Mouse (Mus musculus) kidney, postnatal 0 days (tissue): ENCODE data around the gene Padi1. TPM values are rescaled to one million over a fixed set of nuclear protein-coding genes. Genes with fewer than 3 reads are reported as not detected.

Experiments
- ATAC-seq: fragments of 200-750 bp; cut with Nextera tagmentation; replicated peaks from 2 replicates; pipeline ENCODE4 v1.8.0; 2017; ENCODE audit warnings: low read depth, moderate number of reproducible peaks, moderate TSS enrichment, moderate library complexity; ENCODE audit not compliant: low FRiP score
- DNase-seq: peaks from one replicate; pipeline ENCODE4 v3.0.0-alpha.2; 2016; ENCODE audit warnings: low spot score
- H3K27ac ChIP-seq: fragments of 300-500 bp; sonication (generic); 2 replicates; pipeline ENCODE4 v1.5.1; 2014; ENCODE audit warnings: mild to moderate bottlenecking
- H3K27me3 ChIP-seq: fragments of 300-500 bp; sonication (generic); 2 replicates; pipeline ENCODE4 v1.6.1; 2014; ENCODE audit warnings: low read length, mixed read lengths; ENCODE audit not compliant: insufficient read depth
- H3K36me3 ChIP-seq: fragments of 300-500 bp; sonication (generic); 2 replicates; pipeline ENCODE4 v1.6.1; 2014; ENCODE audit warnings: low read length, mixed read lengths; ENCODE audit not compliant: insufficient read depth
- H3K4me1 ChIP-seq: fragments of 300-500 bp; sonication (generic); replicated peaks from 2 replicates; pipeline ENCODE4 v1.6.1; 2014; ENCODE audit warnings: antibody characterized with exemption, low read length, mixed read lengths; ENCODE audit not compliant: insufficient read depth
- H3K4me2 ChIP-seq: fragments of 300-500 bp; sonication (generic); 2 replicates; pipeline ENCODE4 v1.6.1; 2014; ENCODE audit warnings: mild to moderate bottlenecking, low read length, moderate library complexity, mixed read lengths
- H3K4me3 ChIP-seq: fragments of 300-500 bp; sonication (generic); replicated peaks from 2 replicates; pipeline ENCODE4 v1.5.1; 2014; ENCODE audit warnings: low read depth, low read length
- H3K9ac ChIP-seq: fragments of 300-500 bp; sonication (generic); 2 replicates; pipeline ENCODE4 v1.6.1; 2014; ENCODE audit warnings: low read depth, low read length
- H3K9me3 ChIP-seq: fragments of 300-500 bp; sonication (generic); replicated peaks from 2 replicates; pipeline ENCODE4 v1.6.1; 2016; ENCODE audit warnings: low read length, inconsistent platforms, mixed read lengths
- CTCF ChIP-seq: IDR thresholded peaks from 2 replicates; pipeline ENCODE4 v1.5.1; 2016; ENCODE audit warnings: antibody characterized with exemption, low read depth, mild to moderate bottlenecking, moderate library complexity
- WGBS: fragments of 180-500 bp; shearing (Covaris S2); extraction: QIAGEN DNeasy Blood & Tissue Kit; methylation state at CpG from one replicate; pipeline ENCODE4 v1.1.7; 2014; 5-methylcytosine and 5-hydroxymethylcytosine counted together
- polyA plus RNA-seq: library from polyadenylated mRNA; unstranded; fragments of >200 nt; fragmentation: Nextera tagmentation; extraction: Ambion mirVana; gene quantifications from 2 replicates; pipeline ENCODE4 v1.2.1, GENCODE M21; 2015

Padi1 gene
- 0.23 and 0.28 TPM in 2 replicates for polyA plus RNA-seq

DNA sequence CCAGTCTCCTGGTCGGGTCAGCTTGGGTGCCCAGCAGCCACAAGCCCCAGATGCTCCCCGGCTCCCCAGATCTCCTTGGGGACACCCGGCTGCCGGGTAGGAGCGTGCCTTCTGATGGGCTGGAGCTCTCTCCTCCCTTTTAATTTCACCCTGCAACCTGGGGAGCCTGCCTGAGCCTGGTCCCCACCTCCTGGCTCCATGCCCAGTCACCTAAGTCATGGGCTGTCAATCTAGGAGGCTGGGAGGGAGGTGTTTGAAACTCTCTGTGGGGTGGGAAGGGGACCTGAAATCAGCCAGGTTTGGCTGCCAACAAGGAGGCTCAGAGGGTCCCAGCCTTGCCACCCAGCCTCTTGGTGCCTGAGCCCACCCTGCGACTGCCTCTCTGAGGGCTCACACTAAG lies at the start of gene Padi1:
TSS of gene Padi1 (minus strand) at position 113 of the 400 bp plus-strand sequence.
- no peak within 1 kb of the TSS for H3K4me2 ChIP-seq
- H3K36me3 ChIP-seq: no peaks in the 10 kb centered on the region
- no peaks in the 10 kb centered on the region for H3K27me3 ChIP-seq
- WGBS: 59% methylated on average over 6 of the region's 6 CpGs
- no peak for TF ChIP-seq CTCF
- H3K9me3 ChIP-seq: no peaks in the 10 kb centered on the region
- no peak within 1 kb of the TSS for H3K9ac ChIP-seq
- DNase-seq (no peak), ATAC-seq (no peak)
- no peak within 1 kb of the TSS for H3K4me3 ChIP-seq
- H3K4me1 ChIP-seq: no peaks in the 10 kb centered on the region
- no peak within 1 kb of the TSS for H3K27ac ChIP-seq

DNA sequence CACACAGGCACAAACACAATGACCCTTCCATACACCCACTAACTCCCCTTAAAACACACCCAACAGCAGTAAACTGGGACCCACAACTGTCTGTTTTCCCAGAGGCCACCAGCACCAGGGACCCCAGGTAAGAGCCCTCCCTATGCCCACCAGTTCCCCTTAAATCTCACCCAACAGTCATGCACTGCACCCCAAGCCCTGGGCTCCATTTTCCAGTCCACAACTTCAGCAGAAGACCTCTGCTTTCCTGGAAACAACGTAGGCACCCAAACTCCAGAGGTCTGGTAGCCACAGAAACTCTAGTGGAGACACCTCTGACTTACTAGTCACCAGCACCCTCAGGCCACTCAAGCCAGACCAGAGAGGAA lies 46.6 kb upstream of the Padi1 start:
- no peak for DNase-seq

DNA sequence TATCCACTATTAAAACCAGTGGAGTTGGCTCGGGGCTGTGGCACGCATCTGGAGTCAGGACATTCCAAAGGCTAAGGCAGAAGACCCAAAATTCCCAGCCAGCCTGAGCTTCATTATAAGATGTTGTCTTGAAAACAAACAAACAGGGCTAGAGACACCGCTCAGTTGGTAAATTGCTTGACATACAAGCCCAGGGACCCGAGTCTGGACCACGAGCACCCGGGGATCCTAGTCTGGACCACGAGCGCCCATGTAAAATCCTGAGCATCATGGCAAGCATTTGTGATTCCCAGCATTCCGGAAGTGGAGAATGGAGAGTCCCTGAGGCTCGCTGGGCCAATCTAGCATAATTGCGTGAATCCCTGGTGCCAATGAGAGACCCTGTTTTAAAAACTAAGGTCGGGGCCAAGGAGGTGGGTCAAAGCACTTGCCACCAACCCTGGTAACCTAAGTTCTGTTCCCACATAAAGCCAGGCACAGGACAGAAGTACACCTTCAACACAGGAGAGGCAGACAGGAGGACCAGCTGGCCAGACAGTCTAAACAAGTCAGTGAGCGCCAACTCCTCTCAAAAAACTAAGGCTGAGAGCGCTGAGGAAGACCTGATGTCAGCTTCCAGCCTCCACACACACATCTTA lies 46.1 kb upstream of the Padi1 start:
- Histone ChIP-seq H3K9ac (no peak overlapping the region), H3K4me1 (no peaks in the 10 kb centered on the region), H3K4me2 (no peak overlapping the region), H3K4me3 (no peak overlapping the region), H3K27me3 (no peaks in the 10 kb centered on the region), H3K36me3 (no peaks in the 10 kb centered on the region), H3K27ac (no peak overlapping the region), H3K9me3 (no peaks in the 10 kb centered on the region)
- DNase-seq (no peak), ATAC-seq (no peak)
- no peak for TF ChIP-seq CTCF
- WGBS: 94% methylated on average over 14 of the region's 14 CpGs

More for the DNA sequence above, 46.6 kb upstream of the Padi1 start:
- TF ChIP-seq CTCF: no peak
- H3K9ac ChIP-seq: no peak overlapping the region
- no peaks in the 10 kb centered on the region for H3K4me1 ChIP-seq
- H3K4me2 ChIP-seq: no peak overlapping the region
- H3K27ac ChIP-seq: no peak overlapping the region
- H3K4me3 ChIP-seq: no peak overlapping the region
- no peaks in the 10 kb centered on the region for H3K9me3 ChIP-seq
- H3K27me3 ChIP-seq: no peaks in the 10 kb centered on the region
- 59% methylated on average over 1 of the region's 1 CpGs for WGBS
- H3K36me3 ChIP-seq: no peaks in the 10 kb centered on the region
- ATAC-seq: no peak

DNA sequence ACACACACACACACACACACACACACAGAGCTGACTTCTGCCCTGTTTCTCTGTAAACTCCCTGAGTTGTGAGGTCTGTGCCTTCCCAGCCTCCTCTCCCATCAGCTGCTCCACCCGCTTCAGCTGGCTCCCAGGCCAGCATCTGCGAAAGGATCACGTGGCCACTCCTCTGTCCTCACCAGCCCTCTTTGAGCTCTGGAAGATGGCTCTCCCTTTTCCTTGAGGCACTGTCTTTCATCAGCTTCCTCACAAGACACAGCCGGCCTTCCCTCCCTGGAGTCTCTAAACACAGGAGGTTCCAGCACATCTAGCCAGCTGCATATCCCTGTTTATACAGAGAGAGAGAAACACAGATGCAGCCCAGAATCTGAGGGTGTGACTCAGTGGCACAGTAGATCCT lies 38.3 kb upstream of the Padi1 start:
- 36% methylated on average over 4 of the region's 4 CpGs for WGBS
- ATAC-seq: no peak
- TF ChIP-seq CTCF: no peak
- Histone ChIP-seq H3K27ac (no peak overlapping the region), H3K4me2 (no peak overlapping the region), H3K9ac (no peak overlapping the region), H3K36me3 (no peaks in the 10 kb centered on the region), H3K4me1 (no peaks in the 10 kb centered on the region), H3K4me3 (no peak overlapping the region), H3K27me3 (no peaks in the 10 kb centered on the region), H3K9me3 (no peaks in the 10 kb centered on the region)
- no peak for DNase-seq

DNA sequence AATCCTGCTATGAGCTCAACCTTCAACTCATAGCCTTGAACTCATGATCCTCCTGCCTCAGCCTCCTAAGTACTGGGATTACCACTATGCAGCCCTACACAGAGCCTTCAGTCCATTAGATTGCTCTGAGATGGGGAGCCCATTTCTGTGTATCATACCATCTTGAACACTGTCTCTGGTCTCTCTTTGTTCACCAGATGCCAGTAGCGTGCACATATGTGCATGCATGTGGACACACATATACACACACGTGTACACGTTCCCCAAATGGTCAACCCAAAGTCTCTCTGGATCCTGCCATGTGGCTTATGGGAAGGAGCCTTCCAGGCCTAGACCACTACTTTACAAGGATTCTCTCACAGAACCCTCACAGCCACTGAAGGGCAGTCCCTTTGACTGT lies 37.4 kb upstream of the Padi1 start:
- Histone ChIP-seq H3K36me3 (no peaks in the 10 kb centered on the region), H3K9me3 (no peaks in the 10 kb centered on the region), H3K4me1 (no peaks in the 10 kb centered on the region), H3K27ac (no peak overlapping the region), H3K9ac (no peak overlapping the region), H3K27me3 (no peaks in the 10 kb centered on the region), H3K4me3 (no peak overlapping the region), H3K4me2 (no peak overlapping the region)
- DNase-seq (no peak), ATAC-seq (no peak)
- WGBS: 94% methylated on average over 3 of the region's 3 CpGs
- TF ChIP-seq CTCF: no peak

DNA sequence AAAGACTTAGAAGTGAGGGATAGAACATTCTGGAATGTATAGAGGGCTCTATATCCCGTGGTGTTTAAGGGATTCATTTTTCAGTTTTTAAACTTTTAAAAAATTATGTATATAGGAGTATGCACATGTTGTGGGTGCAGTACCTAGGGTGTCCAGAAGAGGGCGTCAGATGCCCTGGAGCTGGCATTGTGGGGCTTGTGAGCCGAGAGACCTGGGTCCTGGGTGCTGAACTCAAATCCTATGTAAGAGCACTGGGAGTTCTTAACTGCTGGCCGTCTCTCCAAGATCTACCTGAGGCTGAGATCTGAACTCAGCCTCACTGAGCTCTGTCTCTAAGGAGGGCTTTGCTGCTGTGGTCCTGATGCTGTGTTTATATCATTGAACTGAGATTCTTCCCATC lies 36.8 kb upstream of the Padi1 start:
- Histone ChIP-seq H3K36me3 (no peaks in the 10 kb centered on the region), H3K4me3 (no peak overlapping the region), H3K27ac (no peak overlapping the region), H3K9me3 (no peaks in the 10 kb centered on the region), H3K4me2 (no peak overlapping the region), H3K4me1 (no peaks in the 10 kb centered on the region), H3K27me3 (no peaks in the 10 kb centered on the region), H3K9ac (no peak overlapping the region)
- ATAC-seq (no peak), DNase-seq (no peak)
- TF ChIP-seq CTCF: peak; percentile 30; the same call in 1 of the 2 replicates
- 55% methylated on average over 4 of the region's 4 CpGs for WGBS

DNA sequence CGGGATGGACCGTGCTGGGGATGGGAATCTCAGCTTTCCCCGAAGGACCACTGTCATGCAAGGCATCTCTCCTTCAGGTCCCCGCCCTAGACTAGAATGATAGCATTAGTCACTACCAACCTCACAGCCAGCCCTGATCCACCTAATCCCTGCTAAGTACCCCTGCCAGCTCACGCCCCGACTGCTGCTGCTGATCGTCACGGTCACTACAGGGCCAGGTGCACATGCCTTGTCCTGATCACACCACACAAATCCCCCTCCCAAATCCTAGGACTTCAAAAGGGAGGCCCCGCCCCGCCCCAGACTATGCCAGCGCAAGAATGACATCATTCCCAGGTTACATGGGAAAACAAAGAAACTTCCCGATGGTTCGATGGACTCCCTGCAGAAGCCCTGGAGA lies 36.2 kb upstream of the Padi1 start:
- no peak overlapping the region for H3K9ac ChIP-seq
- 91% methylated on average over 13 of the region's 13 CpGs for WGBS
- ATAC-seq (no peak), DNase-seq (no peak)
- H3K4me1 ChIP-seq: no peaks in the 10 kb centered on the region
- no peaks in the 10 kb centered on the region for H3K36me3 ChIP-seq
- no peak overlapping the region for H3K27ac ChIP-seq
- H3K9me3 ChIP-seq: no peaks in the 10 kb centered on the region
- no peak overlapping the region for H3K4me2 ChIP-seq
- H3K4me3 ChIP-seq: no peak overlapping the region
- no peaks in the 10 kb centered on the region for H3K27me3 ChIP-seq
- no peak for TF ChIP-seq CTCF
